Mouse (Mus musculus) stomach, embryonic 16.5 days (tissue): Measurements from ENCODE around the gene Mpz. TPM values are rescaled to one million over a fixed set of nuclear protein-coding genes. Genes with fewer than 3 reads are reported as not detected.
A peak's percentile ranks its signal among the peaks of the same experiment; 100 is the strongest.
"Not testable (repeated sequence)": the region's sequence is repeated elsewhere in the genome, so short reads cannot be mapped to it uniquely, and the experiment has no call there.

Experiments used
- ATAC-seq: fragments of 200-750 bp; cut with Nextera tagmentation; 2 replicates; pipeline ENCODE4 v1.8.0; 2017; ENCODE audit warnings: moderate number of reproducible peaks, moderate TSS enrichment; ENCODE audit not compliant: insufficient read depth, low FRiP score
- H3K27ac ChIP-seq: fragments of 300-500 bp; sonication (generic); 2 replicates; pipeline ENCODE4 v1.5.1; 2014; ENCODE audit warnings: low read length
- H3K27me3 ChIP-seq: fragments of 300-500 bp; sonication (generic); 2 replicates; pipeline ENCODE4 v1.6.1; 2014; ENCODE audit warnings: low read length, control low read depth, mixed read lengths; ENCODE audit not compliant: control insufficient read depth, insufficient read depth
- H3K36me3 ChIP-seq: fragments of 300-500 bp; sonication (generic); 2 replicates; pipeline ENCODE4 v1.6.1; 2014; ENCODE audit warnings: low read length; ENCODE audit not compliant: control insufficient read depth, insufficient read depth
- H3K4me1 ChIP-seq: fragments of 300-500 bp; sonication (generic); 2 replicates; pipeline ENCODE4 v1.6.1; 2014; ENCODE audit warnings: low read length, control low read depth, mixed read lengths; ENCODE audit not compliant: control insufficient read depth, insufficient read depth
- H3K4me2 ChIP-seq: fragments of 300-500 bp; sonication (generic); 2 replicates; pipeline ENCODE4 v1.6.1; 2014; ENCODE audit warnings: low read depth, low read length, mixed read lengths
- H3K4me3 ChIP-seq: fragments of 300-500 bp; sonication (generic); replicated peaks from 2 replicates; pipeline ENCODE4 v1.5.1; 2014; ENCODE audit warnings: mild to moderate bottlenecking, low read length
- H3K9ac ChIP-seq: fragments of 300-500 bp; sonication (generic); 2 replicates; pipeline ENCODE4 v1.6.1; 2014; ENCODE audit warnings: low read length
- H3K9me3 ChIP-seq: fragments of 300-500 bp; sonication (generic); replicated peaks from 2 replicates; pipeline ENCODE4 v1.6.1; 2016; ENCODE audit warnings: low read length, control low read depth; ENCODE audit not compliant: control insufficient read depth
- WGBS: fragments of 180-500 bp; shearing (Covaris S2); extraction: QIAGEN DNeasy Blood & Tissue Kit; methylation state at CpG from one replicate; pipeline ENCODE4 v1.1.7; 2014; 5-methylcytosine and 5-hydroxymethylcytosine counted together
- polyA plus RNA-seq: library from polyadenylated mRNA; unstranded; fragments of >200 nt; fragmentation: Nextera tagmentation; extraction: Ambion mirVana; gene quantifications from 2 replicates; pipeline ENCODE4 v1.2.1, GENCODE M21; 2015

The Mpz gene
- polyA plus RNA-seq, 1 experiment from 2014 or later, result 2.4 TPM

DNA sequence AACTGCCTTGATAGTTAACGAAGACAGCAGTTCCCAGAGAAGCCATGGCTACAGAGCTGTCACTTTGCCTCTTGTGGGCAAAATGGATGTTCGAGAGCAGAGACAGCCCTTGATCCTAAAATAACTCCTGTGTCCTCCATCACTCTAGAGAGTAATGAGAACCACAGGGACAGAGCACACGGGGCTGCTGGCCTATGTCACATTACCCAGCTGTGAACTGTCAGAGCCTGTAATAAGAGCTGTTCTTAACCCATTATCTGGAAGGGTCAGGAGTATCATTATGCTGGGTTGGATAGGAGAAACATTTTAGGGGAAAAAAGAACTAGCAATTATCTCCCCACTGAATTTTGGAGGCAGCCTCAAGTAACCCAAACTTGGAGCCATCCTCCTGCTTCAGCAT is 29.6 kb upstream of the Mpz start:
- WGBS, result 33% methylated on average over 3 of the region's 3 CpGs
- H3K4me3 ChIP-seq, result no peak overlapping the region
- H3K4me2 ChIP-seq, result no peak overlapping the region
- H3K9ac ChIP-seq, result no peak overlapping the region
- no peak for ATAC-seq
- no peak overlapping the region for H3K27ac ChIP-seq
- no peaks in the 10 kb centered on the region for H3K36me3 ChIP-seq
- no peaks in the 10 kb centered on the region for H3K27me3 ChIP-seq
- no peaks in the 10 kb centered on the region; the same call in 1 of the 2 replicates for H3K4me1 ChIP-seq
- no peaks in the 10 kb centered on the region for H3K9me3 ChIP-seq

DNA sequence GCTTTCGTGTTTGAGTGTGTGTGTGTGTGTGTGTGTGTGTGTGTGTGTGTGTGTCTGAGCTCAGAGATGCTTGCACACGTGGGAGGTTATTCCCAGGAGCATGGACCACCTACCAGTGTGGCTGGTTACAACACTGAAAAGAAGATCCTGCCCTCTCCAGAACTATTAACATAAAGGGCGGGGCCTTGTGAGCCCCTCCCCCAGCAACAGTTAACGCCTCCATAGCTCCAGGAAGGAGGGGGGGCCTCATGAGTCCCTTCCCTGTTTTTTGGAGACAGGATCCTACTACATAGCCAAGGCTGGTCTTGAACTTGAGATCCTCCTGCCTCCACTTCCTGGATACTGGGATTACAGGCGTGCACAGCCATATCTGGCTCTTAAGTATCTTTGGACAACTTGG is 28.7 kb upstream of the Mpz start:
- Histone ChIP-seq H3K27ac (no peak overlapping the region), H3K9ac (no peak overlapping the region), H3K4me3 (no peak overlapping the region), H3K9me3 (no peaks in the 10 kb centered on the region), H3K4me2 (no peak overlapping the region), H3K27me3 (no peaks in the 10 kb centered on the region), H3K4me1 (no peaks in the 10 kb centered on the region; the same call in 1 of the 2 replicates), H3K36me3 (no peaks in the 10 kb centered on the region)
- ATAC-seq, result no peak
- WGBS, result 37% methylated on average over 5 of the region's 5 CpGs

DNA sequence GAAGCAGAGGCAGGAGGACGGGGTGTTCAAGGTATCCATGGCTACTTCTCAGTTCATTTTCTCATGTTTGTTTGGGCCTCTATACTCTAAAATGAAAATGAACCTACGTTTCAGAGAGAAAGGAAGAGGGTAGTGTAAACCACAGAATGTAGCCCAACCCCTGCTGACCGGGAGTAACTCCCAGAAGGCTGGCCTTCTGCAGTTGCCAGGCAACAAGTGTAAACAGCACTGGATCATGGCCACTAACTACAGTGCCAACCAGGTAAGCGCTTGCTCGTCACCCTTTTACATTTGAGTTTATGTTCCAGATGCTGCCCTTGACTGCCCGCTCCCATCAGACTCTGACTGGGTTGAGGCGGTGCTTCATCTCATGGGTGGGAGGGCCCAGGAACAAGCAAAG is 27.6 kb upstream of the Mpz start:
- ATAC-seq, result peak; percentile 69; the same call in 1 of the 2 replicates
- Histone ChIP-seq H3K36me3 (no peaks in the 10 kb centered on the region), H3K27ac (no peak overlapping the region), H3K9ac (0 out of 2 replicates have a peak overlapping the region, but pooled peaks have one; percentile 0), H3K4me1 (no peaks in the 10 kb centered on the region; the same call in 1 of the 2 replicates), H3K4me2 (peak overlapping the region; percentile 22; the same call in 1 of the 2 replicates), H3K4me3 (peak overlapping the region; percentile 12; the same call in 1 of the 2 replicates), H3K27me3 (no peaks in the 10 kb centered on the region), H3K9me3 (no peaks in the 10 kb centered on the region)
- WGBS, result 21% methylated on average over 7 of the region's 7 CpGs

DNA sequence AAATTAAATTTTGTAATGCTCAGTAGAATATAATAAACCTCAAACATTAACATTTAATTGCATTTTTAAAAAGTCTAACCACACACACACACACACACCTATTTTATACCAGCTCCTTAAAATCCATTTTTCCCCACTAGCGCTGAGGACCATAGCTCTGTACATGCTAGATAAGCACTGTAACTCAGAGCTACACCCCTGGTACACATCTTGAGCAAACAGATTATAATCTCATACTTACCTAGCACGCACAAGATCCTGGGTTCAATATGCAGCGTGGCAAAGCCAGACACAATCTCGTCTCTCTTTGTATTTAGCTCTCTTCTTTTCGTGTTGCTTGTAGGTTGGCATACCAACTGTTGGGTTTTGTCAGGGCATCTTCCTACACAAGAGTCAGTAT is 26.1 kb upstream of the Mpz start:
- ATAC-seq, result peak; percentile 38; the same call in 1 of the 2 replicates
- Histone ChIP-seq H3K4me1 (no peaks in the 10 kb centered on the region; the same call in 1 of the 2 replicates), H3K4me3 (no peak overlapping the region), H3K9ac (no peak overlapping the region), H3K36me3 (no peaks in the 10 kb centered on the region), H3K4me2 (no peak overlapping the region), H3K27me3 (no peaks in the 10 kb centered on the region), H3K27ac (no peak overlapping the region), H3K9me3 (no peaks in the 10 kb centered on the region)
- 73% methylated on average over 5 of the region's 5 CpGs for WGBS

DNA sequence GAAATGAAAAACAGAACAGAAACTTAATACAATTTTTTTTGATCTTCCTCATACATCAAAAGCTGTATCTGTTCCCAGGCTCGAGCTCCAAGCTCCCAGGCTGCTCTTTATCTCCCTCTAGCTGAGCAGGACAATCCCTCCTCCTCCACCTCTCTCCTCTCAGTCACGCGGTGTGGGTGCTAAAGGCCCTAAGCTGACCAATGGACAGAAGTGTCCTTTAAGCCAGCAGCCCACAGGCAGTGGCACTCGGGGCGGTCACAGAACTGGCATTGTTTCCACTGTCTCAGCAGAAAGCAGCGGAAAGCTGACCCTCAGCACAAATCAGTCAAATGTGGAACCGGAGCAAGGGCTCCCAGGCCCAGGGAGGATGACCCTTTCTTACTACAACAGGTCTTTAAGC is 21.3 kb upstream of the Mpz start:
- no peak for ATAC-seq
- WGBS, result 75% methylated on average over 7 of the region's 7 CpGs

DNA sequence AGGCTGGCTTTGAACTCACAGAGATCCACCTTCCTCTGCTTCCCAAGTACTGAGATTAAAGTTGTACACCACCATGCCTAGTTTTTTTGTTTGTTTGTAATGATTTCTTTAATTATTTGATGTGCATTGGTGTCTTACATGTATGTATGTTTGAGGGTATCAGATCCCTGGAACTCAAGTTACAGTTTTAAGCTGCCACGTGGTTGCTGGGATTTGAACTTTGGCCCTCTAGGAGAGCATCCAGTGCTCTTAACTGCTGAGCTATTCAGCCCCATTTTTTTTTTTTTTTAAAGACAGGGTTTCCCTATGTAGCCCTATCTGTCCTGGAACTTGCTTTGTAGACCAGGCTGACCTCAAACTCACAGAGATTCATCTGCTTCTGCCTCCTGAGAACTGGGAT is 19.5 kb upstream of the Mpz start:
- no peak for ATAC-seq
- Histone ChIP-seq H3K9me3 (no peaks in the 10 kb centered on the region), H3K36me3 (0 out of 2 replicates have a peak, but pooled peaks cover 8% of the 10 kb centered on the region), H3K27me3 (no peaks in the 10 kb centered on the region), H3K4me3 (no peak overlapping the region), H3K27ac (no peak overlapping the region), H3K9ac (no peak overlapping the region), H3K4me1 (no peaks in the 10 kb centered on the region), H3K4me2 (no peak overlapping the region)
- 69% methylated on average over 1 of the region's 1 CpGs for whole genome bisulfite sequencing

More for the DNA sequence above, 21.3 kb upstream of the Mpz start:
- Histone ChIP-seq H3K4me2 (no peak overlapping the region), H3K4me1 (no peaks in the 10 kb centered on the region), H3K27me3 (no peaks in the 10 kb centered on the region), H3K36me3 (no peaks in the 10 kb centered on the region), H3K4me3 (no peak overlapping the region), H3K27ac (no peak overlapping the region), H3K9ac (no peak overlapping the region), H3K9me3 (no peaks in the 10 kb centered on the region)

DNA sequence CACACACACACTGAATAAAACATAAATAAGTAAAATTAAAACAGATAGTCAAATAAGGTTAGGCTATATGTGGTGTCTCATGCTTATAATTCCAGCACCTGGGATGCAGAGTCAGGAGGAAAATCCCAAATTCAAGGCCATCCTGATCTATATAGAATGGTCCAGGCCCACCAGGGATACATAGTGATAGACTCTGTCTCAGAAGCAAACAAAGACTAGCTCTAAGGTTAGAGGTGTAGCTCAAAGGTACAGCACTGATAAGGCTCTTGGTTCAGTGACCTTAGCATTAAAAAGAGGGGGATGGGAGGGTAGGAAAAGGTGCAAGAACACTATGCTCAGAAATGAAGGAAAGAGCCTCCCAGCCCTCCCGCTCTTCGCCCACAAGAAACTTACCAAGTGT is 14.9 kb upstream of the Mpz start:
- H3K4me1 ChIP-seq, result no peaks in the 10 kb centered on the region
- no peaks in the 10 kb centered on the region for H3K9me3 ChIP-seq
- no peak overlapping the region for H3K9ac ChIP-seq
- H3K4me3 ChIP-seq, result no peak overlapping the region
- H3K4me2 ChIP-seq, result no peak overlapping the region
- H3K27ac ChIP-seq, result no peak overlapping the region
- no peak for ATAC-seq
- peaks cover 17% of the 10 kb centered on the region; the same call in 1 of the 2 replicates for H3K36me3 ChIP-seq
- H3K27me3 ChIP-seq, result no peaks in the 10 kb centered on the region
- WGBS, result 96% methylated on average over 2 of the region's 2 CpGs

DNA sequence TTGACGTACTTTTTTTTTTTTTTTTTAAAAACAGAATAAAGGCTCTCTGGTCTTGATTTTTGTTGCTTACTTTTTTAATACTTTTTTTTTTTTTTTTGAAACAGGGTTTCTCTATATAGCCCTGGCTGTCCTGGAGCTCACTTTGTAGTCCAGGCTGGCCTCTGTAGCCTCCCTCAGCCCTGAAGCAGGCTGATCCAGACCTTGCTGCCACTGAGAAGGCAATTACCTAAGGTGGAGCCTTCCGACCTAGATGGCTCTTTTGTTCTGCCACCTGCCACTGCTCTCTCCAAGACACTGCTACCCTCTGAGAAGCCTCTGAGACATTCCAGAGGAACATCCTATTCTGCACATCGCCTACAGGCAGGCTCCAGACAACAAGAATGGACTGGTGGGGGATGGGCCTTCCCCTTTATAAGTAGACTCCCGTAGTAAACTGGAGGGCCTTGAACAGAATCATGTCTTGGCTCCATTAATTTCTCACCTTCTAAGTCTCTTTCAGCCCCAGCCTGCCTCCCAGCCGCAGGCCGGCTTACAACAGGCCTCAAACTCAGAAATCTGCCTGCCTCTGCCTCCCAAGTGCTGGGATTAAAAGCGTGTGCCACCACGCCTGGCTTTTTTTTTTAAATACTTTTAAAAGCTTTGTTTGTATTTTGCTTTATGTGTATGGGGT is 12.9 kb upstream of the Mpz start:
- not testable (repeated sequence) for H3K27me3 ChIP-seq, H3K4me2 ChIP-seq, H3K4me3 ChIP-seq, H3K27ac ChIP-seq, H3K9me3 ChIP-seq, H3K4me1 ChIP-seq, H3K9ac ChIP-seq, ATAC-seq
- WGBS, result 93% methylated on average over 8 of the region's 8 CpGs
- peaks cover 25% of the 10 kb centered on the region for H3K36me3 ChIP-seq

DNA sequence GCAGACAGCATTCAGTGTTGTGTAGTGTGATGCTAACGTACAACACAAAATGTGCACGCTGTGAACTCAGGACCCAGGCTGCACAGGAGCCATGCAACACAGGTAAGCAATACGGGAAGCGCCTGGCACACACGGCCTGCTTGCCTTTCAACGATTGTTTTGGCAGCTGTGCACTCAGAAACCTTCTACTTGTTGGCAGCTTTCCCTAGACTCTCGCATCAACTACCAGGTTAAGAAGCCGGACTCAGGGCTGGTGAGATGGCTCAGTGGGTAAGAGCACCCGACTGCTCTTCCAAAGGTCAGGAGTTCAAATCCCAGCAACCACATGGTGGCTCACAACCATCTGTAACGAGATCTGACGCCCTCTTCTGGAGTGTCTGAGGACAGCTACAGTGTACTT is 7.5 kb upstream of the Mpz start:
- not testable (repeated sequence) for H3K9me3 ChIP-seq, H3K4me3 ChIP-seq, H3K27me3 ChIP-seq, H3K4me2 ChIP-seq, ATAC-seq, H3K27ac ChIP-seq, H3K9ac ChIP-seq, H3K4me1 ChIP-seq
- 86% methylated on average over 9 of the region's 11 CpGs for WGBS
- H3K36me3 ChIP-seq, result peaks cover 18% of the 10 kb centered on the region
